Mouse (Mus musculus) cerebellum, adult 2 months (tissue): ENCODE data around the gene Tmem211.

Experiments
- CTCF ChIP-seq: fragments of 200-500 bp; IDR thresholded peaks from 2 replicates; pipeline ENCODE4 v1.5.1; 2011; ENCODE audit warnings: low read depth, mild to moderate bottlenecking, control low read depth, low read length, moderate library complexity, borderline replicate concordance; ENCODE audit not compliant: insufficient read depth
- POLR2A ChIP-seq: fragments of 200-500 bp; IDR thresholded peaks from 2 replicates; pipeline ENCODE4 v1.6.1; 2011; ENCODE audit warnings: low read length, control low read depth, borderline replicate concordance; ENCODE audit not compliant: insufficient read depth

- TF ChIP-seq CTCF: no peak
- no peak for TF ChIP-seq POLR2A
Observed at GRCm38 (mm10) chr5:113206670-113207352, 19.9 kb upstream of the Tmem211 start.
